Mouse (Mus musculus) kidney, adult 2 months (tissue): Measurements from ENCODE around the gene Zfp988. TPM values are rescaled to one million over a fixed set of nuclear protein-coding genes. Genes with fewer than 3 reads are reported as not detected.
"Not testable (repeated sequence)": the region's sequence is repeated elsewhere in the genome, so short reads cannot be mapped to it uniquely, and the experiment has no call there.

Experiments used
- DNase-seq: peaks from one replicate; pipeline ENCODE4 v3.0.0; 2021
- H3K27ac ChIP-seq: fragments of 200-500 bp; 2 replicates; pipeline ENCODE4 v1.5.1; 2012; ENCODE audit warnings: low read depth, low read length, control low read depth, inconsistent platforms; ENCODE audit not compliant: insufficient read depth
- H3K27me3 ChIP-seq: fragments of 200-500 bp; replicated peaks from 2 replicates; pipeline ENCODE4 v1.6.1; 2012; ENCODE audit warnings: mild to moderate bottlenecking, moderate library complexity, low read length, inconsistent platforms; ENCODE audit not compliant: control insufficient read depth, insufficient read depth
- H3K36me3 ChIP-seq: fragments of 200-500 bp; 2 replicates; pipeline ENCODE4 v1.6.1; 2012; ENCODE audit warnings: mild to moderate bottlenecking, moderate library complexity, low read length, inconsistent platforms; ENCODE audit not compliant: control insufficient read depth, insufficient read depth
- H3K4me1 ChIP-seq: fragments of 200-500 bp; 2 replicates; pipeline ENCODE4 v1.6.1; 2011; ENCODE audit warnings: low read length; ENCODE audit not compliant: control insufficient read depth, insufficient read depth
- H3K4me3 ChIP-seq: fragments of 200-500 bp; 2 replicates; pipeline ENCODE4 v1.5.1; 2011; ENCODE audit warnings: mild to moderate bottlenecking, low read depth, low read length, control low read depth; ENCODE audit not compliant: insufficient read depth
- CTCF ChIP-seq: fragments of 200-500 bp; conservative IDR thresholded peaks from 2 replicates; pipeline ENCODE4 v1.5.1; 2011; ENCODE audit warnings: low read depth, mild to moderate bottlenecking, control low read depth, low read length, moderate library complexity, mixed read lengths; ENCODE audit not compliant: insufficient read depth, insufficient read length
- POLR2A ChIP-seq: fragments of 200-500 bp; IDR thresholded peaks from one replicate; pipeline ENCODE4 v1.6.1; 2011; ENCODE audit warnings: low read depth, low read length, control low read depth
- WGBS: fragments of 180-500 bp; shearing (Covaris S2); methylation state at CpG from one replicate; pipeline ENCODE4 v1.1.7; 2018; 5-methylcytosine and 5-hydroxymethylcytosine counted together
- polyA plus RNA-seq: library from polyadenylated mRNA; depleted of rRNA; stranded (reverse); fragments of >200 nt; gene quantifications from 2 replicates; pipeline ENCODE4 v1.2.3, GENCODE M21; 2012

Zfp988 gene
- polyA plus RNA-seq, 1 experiment, result not detected

DNA sequence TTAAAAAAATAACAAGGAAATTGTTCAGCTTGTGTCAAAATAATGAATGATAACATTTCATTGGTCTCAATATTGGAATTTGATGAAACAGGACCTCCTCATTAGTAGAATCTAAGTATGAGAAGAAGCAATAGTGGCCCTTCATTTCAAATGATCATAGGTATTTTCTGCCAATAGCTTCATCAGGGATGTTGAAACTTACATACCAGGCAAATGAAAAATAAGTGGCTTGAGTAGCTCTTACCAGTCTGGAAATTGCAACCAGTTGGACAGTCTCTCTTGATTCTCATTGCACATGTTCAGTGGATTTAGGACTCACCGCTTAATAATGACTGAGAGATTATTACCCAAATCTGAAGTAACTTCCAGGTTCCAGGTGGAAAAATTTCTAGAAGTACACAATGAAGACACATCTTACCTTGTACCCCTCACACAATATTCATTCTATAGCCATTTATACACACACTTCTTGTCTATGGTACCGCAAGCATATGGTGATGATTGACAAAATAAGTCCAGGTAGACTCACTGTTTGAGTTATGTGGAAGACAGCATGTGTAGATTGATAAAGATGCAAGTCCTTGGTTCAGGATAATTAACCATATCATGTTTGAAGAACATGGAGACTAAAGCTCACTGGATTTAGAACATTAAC is 29.7 kb downstream of the Zfp988 start:
- H3K4me1 ChIP-seq, H3K27ac ChIP-seq, H3K36me3 ChIP-seq, H3K27me3 ChIP-seq, H3K4me3 ChIP-seq: not testable (repeated sequence)
- peak; percentile 25 for DNase-seq
- 91% methylated on average over 2 of the region's 2 CpGs for WGBS

- not testable (repeated sequence) for H3K27ac ChIP-seq, H3K27me3 ChIP-seq, H3K4me3 ChIP-seq, H3K4me1 ChIP-seq, H3K36me3 ChIP-seq
- WGBS, result 21% methylated on average over 1 of the region's 1 CpGs
- peak; percentile 30 for DNase-seq
These were observed 30.4 kb downstream of the Zfp988 start for GRCm38 (mm10) chr4:147335691-147336367.

- H3K4me3 ChIP-seq, H3K27me3 ChIP-seq, H3K27ac ChIP-seq, H3K4me1 ChIP-seq, H3K36me3 ChIP-seq: not testable (repeated sequence)
- WGBS, result 65% methylated on average over 6 of the region's 6 CpGs
- peak; percentile 17 for DNase-seq
These were observed 31.1 kb downstream of the Zfp988 start for GRCm38 (mm10) chr4:147336368-147337195.

GRCm38 (mm10) chr4:147337520-147337919 is 32.0 kb downstream of the Zfp988 start:
- 86% methylated on average over 2 of the region's 2 CpGs for WGBS
- DNase-seq, result peak; percentile 31
- not testable (repeated sequence) for H3K36me3 ChIP-seq, H3K27ac ChIP-seq, H3K4me3 ChIP-seq, H3K27me3 ChIP-seq, H3K4me1 ChIP-seq

- Histone ChIP-seq H3K27ac (no peak overlapping the region), H3K27me3 (no peaks in the 10 kb centered on the region; the same call in 1 of the 2 replicates), H3K36me3 (no peaks in the 10 kb centered on the region), H3K4me1 (no peaks in the 10 kb centered on the region), H3K4me3 (no peak overlapping the region)
- 66% methylated on average over 5 of the region's 5 CpGs for WGBS
- TF ChIP-seq POLR2A (no peak), CTCF (no peak)
- peak; percentile 23 for DNase-seq
These were observed 32.6 kb downstream of the Zfp988 start for GRCm38 (mm10) chr4:147338032-147338610.

DNA sequence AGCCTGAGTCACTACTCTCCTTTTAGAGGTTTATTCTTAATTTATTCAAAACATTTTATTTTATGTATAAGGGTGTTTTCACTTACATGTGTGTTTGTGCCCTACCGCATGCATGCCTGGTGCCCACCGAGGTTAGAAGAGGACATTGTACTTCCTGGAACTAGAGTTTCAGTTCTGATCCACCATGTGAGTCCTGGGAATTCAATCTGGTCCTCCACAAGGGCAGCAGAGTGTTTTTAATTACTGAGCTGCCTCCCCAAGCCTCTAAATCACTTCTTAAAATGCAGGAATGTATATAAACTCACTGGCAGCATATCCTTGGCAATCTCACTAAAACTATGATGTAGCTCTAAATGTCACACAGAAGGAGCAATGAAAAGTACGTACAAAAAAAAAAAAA is 33.2 kb downstream of the Zfp988 start:
- not testable (repeated sequence) for H3K27me3 ChIP-seq, H3K4me3 ChIP-seq, H3K4me1 ChIP-seq, H3K36me3 ChIP-seq, H3K27ac ChIP-seq
- 75% methylated on average over 3 of the region's 3 CpGs for WGBS
- peak; percentile 10 for DNase-seq

DNA sequence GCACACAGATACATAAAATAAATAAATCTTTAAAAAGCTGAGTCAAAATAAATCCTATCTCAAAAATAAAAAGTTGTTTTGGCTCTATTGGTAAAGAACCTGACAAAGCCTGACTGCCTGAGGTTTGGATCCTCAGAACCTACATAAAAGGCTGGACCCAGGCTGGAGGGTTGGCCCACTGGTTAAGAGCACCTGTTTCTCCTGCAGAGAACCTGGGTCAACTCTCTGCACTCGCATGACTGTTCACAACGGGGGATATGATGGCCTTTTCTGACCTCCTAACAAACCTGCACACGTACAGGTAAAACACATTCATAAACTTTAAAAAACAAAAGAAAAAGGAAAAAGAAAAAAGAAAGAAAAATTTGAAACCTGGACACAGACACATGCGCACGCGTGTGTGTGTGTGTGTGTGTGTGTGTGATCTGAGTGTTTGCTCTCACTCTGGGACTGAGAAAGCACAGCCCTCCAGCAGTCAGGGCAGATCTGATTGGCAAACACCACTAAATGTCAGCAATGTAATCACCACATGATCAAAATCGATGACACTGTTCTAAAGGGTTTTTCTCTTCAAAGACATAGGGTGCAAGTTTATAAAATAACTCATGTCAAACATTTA is 34.2 kb downstream of the Zfp988 start:
- not testable (repeated sequence) for H3K4me1 ChIP-seq, H3K4me3 ChIP-seq, H3K36me3 ChIP-seq, H3K27me3 ChIP-seq, H3K27ac ChIP-seq
- 65% methylated on average over 7 of the region's 7 CpGs for WGBS
- DNase-seq, result peak; percentile 33

DNA sequence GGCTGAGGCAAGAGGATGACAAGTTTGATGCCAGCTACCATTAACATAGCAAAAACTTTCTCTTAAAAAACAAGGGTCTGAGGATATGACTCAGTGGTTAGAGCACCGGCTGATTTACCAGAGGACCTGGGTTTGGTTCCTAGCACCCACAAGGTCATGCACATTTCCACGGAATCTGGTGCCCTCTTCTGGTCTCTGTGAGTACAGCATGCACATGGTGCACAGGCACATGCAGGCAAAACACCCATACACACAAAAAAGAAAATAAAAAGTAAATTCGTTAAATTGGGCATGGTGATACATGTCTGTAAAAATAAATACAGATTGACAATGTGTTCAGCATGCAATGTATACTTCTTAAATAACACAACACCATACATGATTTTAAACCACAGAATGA is 34.8 kb downstream of the Zfp988 start:
- not testable (repeated sequence) for H3K27ac ChIP-seq

DNA sequence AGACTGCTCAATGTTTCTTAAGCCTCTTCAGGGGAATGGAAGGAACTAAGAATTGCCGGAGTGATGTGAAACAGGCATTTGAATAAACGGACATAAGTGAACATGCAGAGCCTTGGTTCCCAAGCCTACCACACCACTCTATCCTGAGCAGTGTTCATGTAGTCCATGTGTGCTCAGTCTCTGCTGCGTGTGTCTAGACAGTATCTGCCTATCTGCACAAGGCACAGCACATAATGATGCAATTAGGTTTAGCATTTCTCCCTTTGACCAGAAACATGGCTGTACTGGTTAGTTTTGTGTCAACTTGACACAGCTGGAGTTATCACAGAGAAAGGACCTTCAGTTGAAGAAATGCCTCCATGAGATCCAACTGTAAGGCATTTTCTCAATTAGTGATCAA is 35.4 kb downstream of the Zfp988 start:
- not testable (repeated sequence) for H3K27ac ChIP-seq, H3K27me3 ChIP-seq, H3K4me3 ChIP-seq, H3K4me1 ChIP-seq, H3K36me3 ChIP-seq
- DNase-seq, result peak; percentile 9
- WGBS, result 82% methylated on average over 3 of the region's 3 CpGs

More for the DNA sequence above, 34.8 kb downstream of the Zfp988 start:
- H3K36me3 ChIP-seq, H3K27me3 ChIP-seq, H3K4me3 ChIP-seq, H3K4me1 ChIP-seq: not testable (repeated sequence)
- peak; percentile 19 for DNase-seq
- 63% methylated on average over 3 of the region's 3 CpGs for WGBS

DNA sequence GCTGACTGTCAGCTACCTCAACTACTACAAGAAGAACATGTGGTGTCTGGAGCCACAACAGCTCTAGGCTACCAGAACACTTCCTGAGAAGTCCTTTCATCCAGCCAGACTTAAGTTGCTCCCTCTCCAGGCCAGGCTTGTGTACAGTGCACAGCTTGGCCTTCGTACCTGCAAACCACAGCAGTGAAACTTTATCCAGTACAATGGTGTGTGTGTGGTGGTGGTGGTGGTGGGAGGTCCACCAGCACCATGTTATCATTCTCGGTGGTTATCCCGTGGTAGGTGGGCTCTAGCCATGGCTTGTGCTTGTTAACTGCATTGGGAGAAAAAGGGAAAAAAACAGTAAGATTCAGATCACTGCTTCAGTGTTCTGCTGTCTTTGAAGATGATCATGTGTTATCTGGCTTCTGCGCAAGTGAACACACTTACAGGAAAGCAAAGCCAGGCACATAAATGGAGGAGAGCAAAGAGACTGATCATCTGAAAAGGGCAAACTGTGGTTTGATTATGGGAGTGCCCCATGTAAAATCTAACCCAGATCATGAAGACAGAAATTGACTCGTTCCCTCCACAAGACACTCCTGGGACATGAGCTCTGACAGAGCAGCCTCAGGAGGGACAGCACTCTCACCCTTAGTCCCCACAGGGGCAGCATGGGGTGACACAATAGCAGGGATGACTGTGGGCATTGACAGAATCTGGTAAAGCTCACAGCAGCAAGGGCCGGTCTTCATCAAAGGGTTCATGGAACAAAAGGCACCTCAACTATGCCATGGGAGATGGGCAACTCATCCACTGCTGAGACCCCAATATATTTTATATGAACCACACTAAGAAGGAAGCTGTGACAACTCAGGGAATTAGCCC is 37.8 kb downstream of the Zfp988 start:
- H3K4me3 ChIP-seq, H3K27me3 ChIP-seq, H3K36me3 ChIP-seq, H3K4me1 ChIP-seq, H3K27ac ChIP-seq: not testable (repeated sequence)
- WGBS, result 72% methylated on average over 6 of the region's 6 CpGs
- DNase-seq, result peak; percentile 31
